Mouse (Mus musculus) intestine, postnatal 0 days (tissue): ENCODE results near the gene Ppih. TPM values are rescaled to one million over a fixed set of nuclear protein-coding genes. Genes with fewer than 3 reads are reported as not detected.

ENCODE experiments used
- ATAC-seq: fragments of 200-750 bp; cut with Nextera tagmentation; 2 replicates; pipeline ENCODE4 v1.8.0; 2017; ENCODE audit warnings: mild to moderate bottlenecking, moderate TSS enrichment, moderate library complexity
- H3K27ac ChIP-seq: fragments of 300-500 bp; sonication (generic); 2 replicates; pipeline ENCODE4 v1.5.1; 2014; ENCODE audit warnings: mild to moderate bottlenecking, low read depth, low read length, moderate library complexity
- H3K27me3 ChIP-seq: fragments of 300-500 bp; sonication (generic); replicated peaks from 2 replicates; pipeline ENCODE4 v1.6.1; 2014; ENCODE audit warnings: low read length, mixed read lengths; ENCODE audit not compliant: control insufficient read depth, insufficient read depth
- H3K36me3 ChIP-seq: fragments of 300-500 bp; sonication (generic); 2 replicates; pipeline ENCODE4 v1.6.1; 2014; ENCODE audit warnings: mild to moderate bottlenecking, moderate library complexity; ENCODE audit not compliant: control insufficient read depth, insufficient read depth
- H3K4me1 ChIP-seq: fragments of 300-500 bp; sonication (generic); replicated peaks from 2 replicates; pipeline ENCODE4 v1.6.1; 2014; ENCODE audit warnings: antibody characterized with exemption, low read length, mixed read lengths; ENCODE audit not compliant: control insufficient read depth, insufficient read depth
- H3K4me2 ChIP-seq: fragments of 300-500 bp; sonication (generic); replicated peaks from 2 replicates; pipeline ENCODE4 v1.6.1; 2014; ENCODE audit warnings: low read depth, mild to moderate bottlenecking, moderate library complexity
- H3K4me3 ChIP-seq: fragments of 300-500 bp; sonication (generic); 2 replicates; pipeline ENCODE4 v1.5.1; 2014; ENCODE audit warnings: low read depth, low read length
- H3K9ac ChIP-seq: fragments of 300-500 bp; sonication (generic); 2 replicates; pipeline ENCODE4 v1.6.1; 2014; ENCODE audit warnings: mild to moderate bottlenecking, low read depth, low read length
- H3K9me3 ChIP-seq: fragments of 300-500 bp; sonication (generic); 2 replicates; pipeline ENCODE4 v1.6.1; 2016; ENCODE audit warnings: mixed run types; ENCODE audit not compliant: control insufficient read depth
- CTCF ChIP-seq: sonication (generic); IDR thresholded peaks from 2 replicates; pipeline ENCODE4 v1.5.1; 2016; ENCODE audit warnings: low read depth, mild to moderate bottlenecking, control low read depth, antibody characterized with exemption, moderate library complexity
- WGBS: fragments of 180-500 bp; shearing (Covaris S2); extraction: QIAGEN DNeasy Blood & Tissue Kit; methylation state at CpG from one replicate; pipeline ENCODE4 v1.1.7; 2014; 5-methylcytosine and 5-hydroxymethylcytosine counted together
- polyA plus RNA-seq: library from polyadenylated mRNA; unstranded; fragments of >200 nt; fragmentation: Nextera tagmentation; extraction: Ambion mirVana; gene quantifications from 2 replicates; pipeline ENCODE4 v1.2.1, GENCODE M21; 2015

Ppih gene
- polyA plus RNA-seq, 1 experiment from 2014 or later: 47.9 TPM

DNA sequence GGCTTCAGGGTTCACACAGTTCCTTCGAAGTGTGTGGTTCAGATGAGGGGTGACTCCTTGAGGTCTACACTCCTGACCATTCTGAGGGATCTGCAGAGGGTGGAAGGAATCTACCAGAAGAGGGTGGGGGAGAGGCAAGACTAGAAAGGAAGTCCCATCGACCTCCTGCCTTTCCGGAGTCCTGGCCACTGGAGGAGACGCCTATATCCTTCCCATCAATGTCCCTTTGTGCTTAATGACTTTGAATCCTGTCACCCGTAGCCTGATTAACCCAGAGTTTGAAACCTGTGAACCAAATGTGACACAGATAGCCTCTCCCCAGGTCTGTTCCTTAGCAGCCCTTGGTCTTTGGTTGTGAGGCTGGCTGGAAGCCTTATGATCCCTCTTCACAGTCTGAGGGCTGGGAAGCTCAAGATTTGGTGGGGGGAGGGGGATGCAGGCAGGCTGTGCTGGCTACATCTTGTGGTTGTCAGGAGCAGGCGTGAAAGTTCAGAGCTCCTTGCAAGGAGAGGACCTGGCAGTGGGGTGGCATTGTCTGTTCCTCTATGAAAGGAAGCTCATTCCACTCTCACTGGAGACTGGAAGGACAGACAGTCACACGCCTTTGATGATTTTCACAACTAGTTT, 59.1 kb downstream of the Ppih start:
- H3K4me3 ChIP-seq: no peak overlapping the region
- H3K4me1 ChIP-seq: 0 out of 2 replicates have a peak, but pooled peaks cover 2% of the 10 kb centered on the region
- peak overlapping the region; percentile 61 for H3K27ac ChIP-seq
- H3K9me3 ChIP-seq: no peaks in the 10 kb centered on the region
- 61% methylated on average over 7 of the region's 7 CpGs for WGBS
- TF ChIP-seq CTCF: no peak
- no peak overlapping the region for H3K4me2 ChIP-seq
- H3K27me3 ChIP-seq: no peaks in the 10 kb centered on the region
- H3K36me3 ChIP-seq: no peaks in the 10 kb centered on the region
- H3K9ac ChIP-seq: no peak overlapping the region
- ATAC-seq: peak; percentile 23; the same call in 1 of the 2 replicates

GRCm38 (mm10) chr4:119259344-119260254, 60.7 kb downstream of the Ppih start:
- 68% methylated on average over 15 of the region's 15 CpGs for WGBS
- no peak for ATAC-seq
- Histone ChIP-seq H3K9me3 (no peaks in the 10 kb centered on the region), H3K4me2 (0 out of 2 replicates have a peak overlapping the region, but pooled peaks have one; percentile 21), H3K36me3 (no peaks in the 10 kb centered on the region), H3K4me3 (no peak overlapping the region), H3K27me3 (no peaks in the 10 kb centered on the region), H3K27ac (peak overlapping the region; percentile 61), H3K9ac (no peak overlapping the region), H3K4me1 (0 out of 2 replicates have a peak, but pooled peaks cover 2% of the 10 kb centered on the region)
- TF ChIP-seq CTCF: peak; percentile 53

DNA sequence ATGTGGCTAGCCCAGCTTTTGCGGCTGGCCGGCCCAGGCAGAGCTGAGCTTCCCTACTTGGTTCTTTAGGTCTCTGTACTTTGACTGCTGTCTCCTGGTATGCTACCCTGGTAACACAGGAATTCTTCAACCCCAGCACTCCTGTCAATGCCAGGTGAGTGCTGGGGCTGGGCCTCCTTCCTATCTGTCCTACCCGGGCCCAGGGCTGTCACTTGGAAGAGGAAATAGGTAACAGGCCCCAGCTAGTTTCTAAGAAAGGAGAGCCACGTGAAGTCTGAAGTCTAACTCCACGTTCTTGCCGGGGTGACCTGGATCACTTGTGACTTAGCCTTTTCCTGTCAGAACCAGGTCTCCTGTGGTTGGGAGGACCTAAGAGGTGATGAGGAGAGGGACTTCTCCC, 63.3 kb downstream of the Ppih start:
- Histone ChIP-seq H3K27ac (peak overlapping the region; percentile 94), H3K4me1 (0 out of 2 replicates have a peak, but pooled peaks cover 2% of the 10 kb centered on the region), H3K9ac (peak overlapping the region; percentile 58; the same call in 1 of the 2 replicates), H3K27me3 (no peaks in the 10 kb centered on the region), H3K9me3 (no peaks in the 10 kb centered on the region), H3K36me3 (no peaks in the 10 kb centered on the region), H3K4me3 (0 out of 2 replicates have a peak overlapping the region, but pooled peaks have one; percentile 1), H3K4me2 (peak overlapping the region; percentile 48)
- TF ChIP-seq CTCF: no peak
- peak; percentile 86 for ATAC-seq
- 37% methylated on average over 6 of the region's 6 CpGs for WGBS

DNA sequence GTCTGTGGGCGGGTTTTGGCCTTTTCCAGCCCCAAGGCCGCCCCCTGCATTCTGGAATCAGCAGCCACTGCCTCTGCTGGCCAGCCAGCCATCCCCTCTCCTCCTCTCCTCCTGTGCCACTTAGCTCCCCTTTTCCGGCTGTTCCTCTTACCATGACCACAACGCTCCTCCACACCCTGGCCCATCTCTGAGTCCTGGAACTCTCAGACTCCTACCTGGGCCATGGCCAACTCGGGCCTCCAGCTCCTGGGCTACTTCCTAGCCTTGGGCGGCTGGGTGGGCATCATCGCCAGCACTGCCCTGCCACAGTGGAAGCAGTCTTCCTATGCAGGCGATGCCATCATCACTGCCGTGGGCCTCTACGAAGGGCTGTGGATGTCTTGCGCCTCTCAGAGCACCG, 65.0 kb downstream of the Ppih start, which contains the start of gene Cldn19:
TSS of gene Cldn19 (plus strand) at position 64 of the 400 bp plus-strand sequence.
- Histone ChIP-seq H3K4me2 (peak within 1 kb of the TSS; percentile 48), H3K4me3 (no peak within 1 kb of the TSS), H3K4me1 (0 out of 2 replicates have a peak, but pooled peaks cover 2% of the 10 kb centered on the region), H3K27ac (peak within 1 kb of the TSS; percentile 94; the same call in 1 of the 2 replicates), H3K27me3 (no peaks in the 10 kb centered on the region), H3K9ac (peak within 1 kb of the TSS; percentile 58), H3K36me3 (no peaks in the 10 kb centered on the region), H3K9me3 (no peaks in the 10 kb centered on the region)
- 85% methylated on average over 12 of the region's 12 CpGs for WGBS
- no peak for ATAC-seq
- TF ChIP-seq CTCF: no peak

DNA sequence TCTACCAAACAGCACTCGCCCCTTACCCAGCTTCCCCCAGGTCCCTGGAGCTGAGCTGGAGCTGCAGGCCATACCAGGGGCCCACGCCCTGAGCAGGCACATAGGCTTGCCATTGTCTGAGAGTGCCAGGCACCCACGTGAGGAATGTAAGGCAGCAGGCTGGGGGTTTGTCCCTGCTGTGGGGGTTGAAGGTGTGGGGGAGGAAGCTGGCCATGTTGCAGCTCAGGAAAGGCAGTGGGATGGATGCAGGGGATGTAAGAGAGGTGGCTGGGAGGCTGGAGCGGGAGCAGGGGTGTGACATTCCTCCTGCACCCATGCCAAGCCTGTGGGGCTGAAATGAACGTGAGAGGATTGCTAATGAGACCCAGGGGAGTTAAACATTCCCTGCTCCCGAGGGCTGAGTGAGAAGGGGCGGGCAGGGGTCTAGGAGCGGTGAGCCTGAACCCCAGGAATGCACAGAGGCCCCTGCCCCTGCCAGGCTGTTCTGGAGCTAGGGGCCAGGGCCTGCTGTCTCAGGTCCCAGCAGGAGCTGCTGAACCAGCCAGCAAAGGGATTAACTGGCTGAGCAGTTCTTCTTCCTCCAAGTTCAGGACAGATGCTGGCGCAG, 66.2 kb downstream of the Ppih start:
- Histone ChIP-seq H3K36me3 (no peaks in the 10 kb centered on the region), H3K27me3 (no peaks in the 10 kb centered on the region), H3K9ac (no peak overlapping the region), H3K27ac (no peak overlapping the region), H3K4me3 (no peak overlapping the region), H3K4me1 (0 out of 2 replicates have a peak, but pooled peaks cover 2% of the 10 kb centered on the region), H3K4me2 (no peak overlapping the region), H3K9me3 (no peaks in the 10 kb centered on the region)
- no peak for TF ChIP-seq CTCF
- WGBS: 60% methylated on average over 9 of the region's 9 CpGs
- ATAC-seq: no peak
